Mouse (Mus musculus): ENCODE data around the gene Usp2. TPM values are rescaled to one million over a fixed set of nuclear protein-coding genes. Genes with fewer than 3 reads are reported as not detected.

Usp2 gene
- polyA plus RNA-seq, 1 experiment = 9.6 TPM

- Histone ChIP-seq H3K4me3 (ENCODE audit: low read depth, low read length) (no peak overlapping the region), H3K27ac (ENCODE audit: insufficient read depth, low read length) (peak overlapping the region; percentile 90), H3K27me3 (ENCODE audit: control insufficient read depth, insufficient read depth, low read length, poor library complexity, severe bottlenecking) (no peaks in the 10 kb centered on the region), H3K9me3 (replicated peaks; ENCODE audit: control insufficient read depth, insufficient read depth, low read length, poor library complexity, severe bottlenecking) (no peaks in the 10 kb centered on the region), H3K4me1 (ENCODE audit: control insufficient read depth, insufficient read depth, low read length) (peaks cover 8% of the 10 kb centered on the region), H3K36me3 (ENCODE audit: control insufficient read depth, insufficient read depth, low read length, poor library complexity, severe bottlenecking) (no peaks in the 10 kb centered on the region), H3K9ac (ENCODE audit: low read depth, poor library complexity, severe bottlenecking) (peak overlapping the region; percentile 51)
- TF ChIP-seq CTCF (IDR thresholded peaks at IDR 0.05; ENCODE audit: low read depth, low read length) = peak; percentile 75
- TF ChIP-seq EP300 (IDR thresholded peaks at IDR 0.05; ENCODE audit: insufficient read depth, low read depth, low read length) = no peak
- TF ChIP-seq POLR2A (IDR thresholded peaks at IDR 0.05; ENCODE audit: insufficient read depth, low read length) = no peak
These were observed 59.0 kb downstream of the Usp2 start for GRCm38 (mm10) chr9:44125546-44126428.

DNA sequence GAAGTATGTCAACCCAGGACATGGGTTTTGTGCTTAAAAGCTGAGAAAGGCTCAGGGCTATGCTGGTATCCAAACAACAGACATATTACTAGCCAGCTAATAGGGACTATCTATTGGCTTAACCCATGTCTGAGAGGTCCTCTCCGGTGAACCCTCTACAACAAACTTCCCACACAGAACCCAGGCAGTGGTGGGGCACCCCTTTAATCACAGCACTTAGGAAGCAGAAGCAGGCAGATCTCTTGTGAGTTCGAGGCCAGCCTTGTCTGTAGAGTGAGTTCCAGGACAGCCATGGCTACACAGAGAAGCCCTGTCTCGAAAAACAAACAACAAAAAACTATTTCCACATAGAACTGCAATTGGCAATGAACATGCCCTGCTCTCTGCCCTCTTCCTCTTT, 59.9 kb downstream of the Usp2 start:
- Histone ChIP-seq H3K9me3 (replicated peaks; ENCODE audit: control insufficient read depth, insufficient read depth, low read length, poor library complexity, severe bottlenecking) (no peaks in the 10 kb centered on the region), H3K9ac (ENCODE audit: low read depth, poor library complexity, severe bottlenecking) (peak overlapping the region; percentile 51), H3K27ac (ENCODE audit: insufficient read depth, low read length) (peak overlapping the region; percentile 90), H3K4me3 (ENCODE audit: low read depth, low read length) (no peak overlapping the region), H3K36me3 (ENCODE audit: control insufficient read depth, insufficient read depth, low read length, poor library complexity, severe bottlenecking) (no peaks in the 10 kb centered on the region), H3K27me3 (ENCODE audit: control insufficient read depth, insufficient read depth, low read length, poor library complexity, severe bottlenecking) (no peaks in the 10 kb centered on the region), H3K4me1 (ENCODE audit: control insufficient read depth, insufficient read depth, low read length) (peaks cover 10% of the 10 kb centered on the region)
- TF ChIP-seq CTCF (IDR thresholded peaks at IDR 0.05; ENCODE audit: low read depth, low read length) (no peak), EP300 (IDR thresholded peaks at IDR 0.05; ENCODE audit: insufficient read depth, low read depth, low read length) (no peak), POLR2A (IDR thresholded peaks at IDR 0.05; ENCODE audit: insufficient read depth, low read length) (no peak)

GRCm38 (mm10) chr9:44127351-44127801, 60.6 kb downstream of the Usp2 start:
- no peaks in the 10 kb centered on the region for H3K9me3 ChIP-seq (replicated peaks; ENCODE audit: control insufficient read depth, insufficient read depth, low read length, poor library complexity, severe bottlenecking)
- no peak for TF ChIP-seq CTCF (IDR thresholded peaks at IDR 0.05; ENCODE audit: low read depth, low read length)
- TF ChIP-seq EP300 (IDR thresholded peaks at IDR 0.05; ENCODE audit: insufficient read depth, low read depth, low read length) = 0 out of 2 replicates have a peak, but pooled peaks have one; percentile 70
- no peaks in the 10 kb centered on the region for H3K36me3 ChIP-seq (ENCODE audit: control insufficient read depth, insufficient read depth, low read length, poor library complexity, severe bottlenecking)
- peak overlapping the region; percentile 97 for H3K27ac ChIP-seq (ENCODE audit: insufficient read depth, low read length)
- peak overlapping the region; percentile 51 for H3K9ac ChIP-seq (ENCODE audit: low read depth, poor library complexity, severe bottlenecking)
- no peaks in the 10 kb centered on the region for H3K27me3 ChIP-seq (ENCODE audit: control insufficient read depth, insufficient read depth, low read length, poor library complexity, severe bottlenecking)
- H3K4me1 ChIP-seq (ENCODE audit: control insufficient read depth, insufficient read depth, low read length) = peaks cover 10% of the 10 kb centered on the region
- H3K4me3 ChIP-seq (ENCODE audit: low read depth, low read length) = no peak overlapping the region

DNA sequence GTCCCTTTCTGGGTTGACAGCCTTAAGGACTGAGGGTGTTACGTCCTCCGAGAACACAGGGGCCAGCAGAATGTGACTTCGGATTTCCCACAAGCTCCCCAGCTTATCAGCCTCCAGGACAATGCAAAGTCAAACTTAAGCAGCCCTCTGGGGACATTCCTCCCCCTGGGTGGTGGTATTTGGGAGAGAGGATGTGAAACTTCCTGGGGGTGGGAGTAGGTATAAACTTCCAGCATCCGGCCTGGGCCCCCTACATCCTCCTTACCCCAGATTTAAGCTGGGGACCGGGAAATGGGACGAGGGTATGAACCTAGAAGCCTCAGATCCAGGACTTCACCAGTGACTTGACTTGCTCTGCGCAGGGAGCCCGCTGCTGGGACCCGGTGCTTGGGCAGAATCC, 62.8 kb downstream of the Usp2 start:
- no peak for TF ChIP-seq EP300 (IDR thresholded peaks at IDR 0.05; ENCODE audit: insufficient read depth, low read depth, low read length)
- TF ChIP-seq CTCF (IDR thresholded peaks at IDR 0.05; ENCODE audit: low read depth, low read length) = no peak
- TF ChIP-seq POLR2A (IDR thresholded peaks at IDR 0.05; ENCODE audit: insufficient read depth, low read length) = no peak
- Histone ChIP-seq H3K9me3 (replicated peaks; ENCODE audit: control insufficient read depth, insufficient read depth, low read length, poor library complexity, severe bottlenecking) (no peaks in the 10 kb centered on the region), H3K27ac (ENCODE audit: insufficient read depth, low read length) (peak overlapping the region; percentile 69), H3K9ac (ENCODE audit: low read depth, poor library complexity, severe bottlenecking) (peak overlapping the region; percentile 76), H3K27me3 (ENCODE audit: control insufficient read depth, insufficient read depth, low read length, poor library complexity, severe bottlenecking) (no peaks in the 10 kb centered on the region), H3K36me3 (ENCODE audit: control insufficient read depth, insufficient read depth, low read length, poor library complexity, severe bottlenecking) (no peaks in the 10 kb centered on the region), H3K4me1 (ENCODE audit: control insufficient read depth, insufficient read depth, low read length) (peaks cover 10% of the 10 kb centered on the region), H3K4me3 (ENCODE audit: low read depth, low read length) (peak overlapping the region; percentile 61)

DNA sequence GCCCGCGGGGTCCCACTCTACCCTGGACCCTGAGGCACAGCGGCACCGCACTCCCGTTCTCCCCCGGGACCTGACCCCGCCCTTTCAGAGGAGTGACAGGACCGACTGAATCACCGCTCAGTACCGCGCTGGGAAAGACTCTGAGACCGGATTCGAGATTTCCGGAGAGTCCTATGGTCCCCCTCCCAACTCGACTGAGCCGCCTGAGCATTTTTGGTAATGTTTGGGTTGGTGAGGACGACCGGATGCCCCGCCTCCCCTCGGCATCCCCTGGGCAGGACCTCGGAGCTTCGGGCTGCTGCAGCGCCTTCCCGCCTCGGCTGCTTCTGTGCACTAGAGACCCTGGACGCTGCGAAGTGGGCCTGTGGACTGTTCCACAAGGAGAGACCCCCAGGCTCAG, 63.2 kb downstream of the Usp2 start:
- Histone ChIP-seq H3K9me3 (replicated peaks; ENCODE audit: control insufficient read depth, insufficient read depth, low read length, poor library complexity, severe bottlenecking) (no peaks in the 10 kb centered on the region), H3K36me3 (ENCODE audit: control insufficient read depth, insufficient read depth, low read length, poor library complexity, severe bottlenecking) (no peaks in the 10 kb centered on the region), H3K27me3 (ENCODE audit: control insufficient read depth, insufficient read depth, low read length, poor library complexity, severe bottlenecking) (no peaks in the 10 kb centered on the region), H3K4me1 (ENCODE audit: control insufficient read depth, insufficient read depth, low read length) (peaks cover 9% of the 10 kb centered on the region), H3K4me3 (ENCODE audit: low read depth, low read length) (peak overlapping the region; percentile 61), H3K9ac (ENCODE audit: low read depth, poor library complexity, severe bottlenecking) (peak overlapping the region; percentile 76), H3K27ac (ENCODE audit: insufficient read depth, low read length) (peak overlapping the region; percentile 76)
- TF ChIP-seq POLR2A (IDR thresholded peaks at IDR 0.05; ENCODE audit: insufficient read depth, low read length) = no peak
- no peak for TF ChIP-seq EP300 (IDR thresholded peaks at IDR 0.05; ENCODE audit: insufficient read depth, low read depth, low read length)
- no peak for TF ChIP-seq CTCF (IDR thresholded peaks at IDR 0.05; ENCODE audit: low read depth, low read length)

All from ES-Bruce4 (cell line).